Mouse (Mus musculus): Measurements from ENCODE around the gene 1700067P10Rik.

The 1700067P10Rik gene

DNA sequence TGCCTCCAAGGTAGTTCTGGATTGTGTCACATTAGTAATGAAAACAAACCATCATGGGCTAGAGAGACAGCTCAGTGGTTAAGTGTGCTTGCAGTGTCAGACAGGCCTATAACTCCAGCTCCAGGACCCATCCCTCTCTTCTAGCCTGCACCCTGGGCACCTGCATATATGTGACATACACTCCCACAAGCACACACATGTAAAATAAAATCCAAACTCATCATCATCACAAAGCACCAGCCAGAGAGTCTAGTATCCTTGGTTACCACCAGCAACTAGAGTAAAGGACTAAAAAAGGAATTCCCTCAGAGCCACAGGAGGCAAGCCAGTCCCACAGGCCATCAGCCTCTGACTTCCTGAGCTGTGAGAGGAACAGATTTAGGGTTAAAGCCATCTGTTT lies at the start of gene 1700067P10Rik:
TSS of gene 1700067P10Rik (plus strand) at position 301 of the 400 bp plus-strand sequence.
- no peak for DNase-seq (ENCODE audit: low spot score in 2 of 2)

DNA sequence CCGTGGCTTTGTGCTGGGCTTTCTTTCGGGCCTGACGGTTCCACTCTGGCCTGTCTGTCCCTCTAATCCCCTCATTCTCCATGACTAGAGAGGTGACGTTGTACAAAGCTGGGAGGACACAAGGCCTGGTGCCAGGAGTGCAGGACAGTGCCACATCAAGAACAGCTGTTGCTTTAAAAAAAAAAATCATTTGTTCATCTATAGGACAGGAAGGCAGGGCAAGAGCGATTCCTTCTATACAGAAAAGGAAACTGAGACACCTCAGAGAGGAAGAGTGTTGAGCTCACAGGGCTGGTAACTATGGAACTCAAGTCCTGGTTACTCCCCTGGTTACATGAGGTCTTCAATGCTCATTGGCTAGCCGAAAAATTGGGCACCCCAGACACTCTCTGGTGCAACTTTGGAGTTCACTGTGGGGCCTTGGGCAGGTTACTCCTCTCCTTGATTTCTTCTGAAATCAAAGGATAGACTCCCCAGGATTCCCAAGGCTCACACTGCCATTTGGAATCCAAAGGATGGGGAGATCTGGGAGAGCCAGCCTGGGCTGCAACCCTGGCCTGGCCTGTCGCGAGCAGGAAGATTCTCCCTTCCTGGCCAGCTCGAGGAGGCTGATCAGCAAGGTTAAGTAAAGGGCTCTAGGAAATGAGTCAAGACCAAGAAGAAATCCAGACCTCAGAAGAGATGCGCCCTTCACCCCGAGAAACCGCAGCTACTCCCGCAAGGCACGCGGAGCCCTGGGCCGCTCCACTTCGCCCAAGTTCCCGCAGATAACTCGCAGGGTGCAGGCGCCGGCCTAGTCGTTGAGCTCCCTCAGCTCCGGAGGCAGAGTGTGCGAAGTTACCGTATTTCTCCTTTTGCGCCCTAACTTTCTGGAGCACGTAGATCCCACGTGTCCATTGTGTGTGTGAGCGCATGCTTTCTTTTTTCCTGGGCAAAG lies 47.5 kb upstream of the 1700067P10Rik start:
- peak in 1 of 2 experiments; percentile 32 for DNase-seq (ENCODE audit: low spot score in 2 of 2)

DNA sequence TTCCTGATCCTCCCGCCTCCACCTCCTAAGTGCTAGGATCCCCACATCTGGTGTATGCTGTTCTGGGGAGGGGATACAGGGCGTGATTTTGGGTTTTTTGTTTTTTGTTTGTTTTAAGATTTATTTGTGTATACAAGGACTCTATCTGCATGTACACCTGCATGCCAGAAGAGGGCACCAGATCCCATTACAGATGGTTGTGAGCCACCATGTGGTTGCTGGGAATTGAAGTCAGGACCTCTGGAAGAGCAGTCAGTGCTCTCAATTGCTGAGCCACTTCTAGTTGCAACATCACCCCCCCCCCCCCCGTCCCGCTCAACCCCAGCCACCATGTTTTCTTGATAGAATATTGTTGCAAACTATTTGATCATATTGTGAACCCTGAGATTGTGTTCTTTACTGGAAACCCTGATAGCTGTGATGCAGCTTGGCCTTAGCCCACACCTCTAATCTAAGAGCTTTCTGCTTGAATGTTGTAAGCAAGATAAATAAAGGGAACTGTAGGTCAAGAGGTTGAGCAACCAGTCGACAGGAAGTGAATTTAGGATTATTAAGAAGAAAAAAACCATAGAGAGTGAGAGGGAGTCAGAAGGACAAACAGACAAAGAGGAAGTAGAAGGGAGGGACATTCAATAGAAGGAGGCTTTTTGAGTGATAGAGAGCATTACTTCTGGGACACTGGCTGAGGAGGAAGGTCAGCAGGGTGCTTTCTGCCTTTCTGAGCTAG lies 45.8 kb upstream of the 1700067P10Rik start:
- DNase-seq (ENCODE audit: low spot score in 2 of 2), result no peak

DNA sequence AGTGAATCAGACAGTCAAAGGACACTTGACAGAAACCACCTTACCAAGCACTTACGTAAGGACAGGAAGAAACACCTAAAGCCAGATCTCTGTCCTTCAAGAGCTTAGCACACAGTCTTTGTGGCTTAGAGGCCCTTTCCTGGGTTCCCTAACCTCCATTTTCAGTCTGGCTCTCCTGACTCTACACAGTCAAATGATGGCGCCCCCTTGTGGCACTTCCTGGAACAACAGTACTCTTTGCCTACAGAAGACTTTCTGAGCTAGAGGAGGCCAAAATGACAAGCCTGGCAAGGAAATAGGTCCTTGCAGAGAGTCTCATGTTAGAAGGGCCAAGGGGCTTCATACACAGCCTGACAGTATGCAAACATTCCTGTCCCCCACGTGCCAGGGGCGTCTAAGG lies 43.5 kb upstream of the 1700067P10Rik start:
- DNase-seq (ENCODE audit: low spot score in 2 of 2), result peak in 1 of 2 experiments; percentile 23

DNA sequence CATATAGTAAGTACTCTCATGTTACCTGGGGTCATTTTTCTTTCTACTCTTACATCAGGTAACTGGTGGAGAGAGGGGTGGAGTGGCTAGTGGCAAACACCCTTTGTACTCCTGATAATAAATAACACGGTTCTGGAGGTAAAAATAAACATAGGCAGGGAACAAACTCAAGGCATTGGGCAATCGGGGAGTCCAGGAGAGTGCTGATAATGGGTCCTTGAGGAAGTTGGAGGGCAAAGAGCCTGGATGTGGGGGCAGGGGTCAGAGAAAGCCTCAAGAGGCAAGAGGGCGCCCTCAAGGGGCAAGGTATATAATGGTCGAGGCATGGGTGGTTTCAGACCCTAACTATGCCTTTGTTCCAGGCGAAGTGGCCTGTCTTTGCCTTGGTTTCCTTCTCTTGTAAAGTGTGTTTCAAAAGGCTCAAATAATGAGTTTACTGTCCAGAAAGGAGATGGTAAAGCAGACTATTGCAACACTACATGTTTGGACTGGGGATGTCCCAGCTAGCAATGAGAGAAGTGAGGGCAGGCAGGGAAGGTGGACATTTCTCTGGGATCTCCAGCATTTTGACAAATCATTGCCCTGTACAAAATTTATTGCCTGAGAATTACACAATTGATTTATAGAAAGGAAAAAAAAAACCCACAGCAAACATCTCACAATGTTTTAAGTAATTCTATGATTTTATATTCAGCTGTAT lies 37.3 kb upstream of the 1700067P10Rik start:
- DNase-seq (ENCODE audit: low spot score in 2 of 2), result no peak

DNA sequence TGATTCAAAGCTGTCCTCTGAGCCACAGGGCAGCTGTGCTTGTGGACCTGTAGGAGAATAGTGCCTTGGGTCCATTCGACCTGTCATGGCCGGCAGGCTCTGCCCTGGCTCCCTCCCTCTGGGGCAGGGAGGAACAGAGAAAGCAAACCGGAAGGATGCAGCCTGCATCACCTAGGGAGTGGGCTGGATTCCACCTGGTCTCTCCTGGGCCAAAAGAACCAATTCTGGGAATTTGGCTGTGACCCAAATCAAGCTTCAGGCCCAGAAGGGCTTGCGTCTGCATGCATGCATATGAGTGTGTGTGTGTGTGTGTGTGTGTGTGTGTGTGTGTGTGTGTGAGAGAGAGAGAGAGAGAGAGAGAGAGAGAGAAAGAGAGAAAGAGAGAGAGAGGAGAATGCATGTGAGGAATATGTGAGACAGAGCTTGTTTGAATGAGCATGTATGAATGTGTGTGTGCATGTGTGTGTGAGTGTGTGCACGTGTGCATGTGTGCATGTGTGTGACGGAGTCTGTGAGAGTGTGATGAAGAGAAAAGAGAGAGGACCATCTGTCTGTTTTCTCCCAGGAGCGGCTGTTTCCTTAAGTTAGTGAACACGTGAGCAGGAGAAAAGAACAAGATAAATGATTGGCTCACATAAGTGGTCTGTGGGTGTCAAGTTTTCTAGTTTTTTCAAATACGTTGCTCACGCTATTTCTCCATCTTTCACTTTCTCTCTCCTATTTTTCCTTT lies 36.6 kb upstream of the 1700067P10Rik start:
- DNase-seq (ENCODE audit: low spot score in 2 of 2), result no peak

DNA sequence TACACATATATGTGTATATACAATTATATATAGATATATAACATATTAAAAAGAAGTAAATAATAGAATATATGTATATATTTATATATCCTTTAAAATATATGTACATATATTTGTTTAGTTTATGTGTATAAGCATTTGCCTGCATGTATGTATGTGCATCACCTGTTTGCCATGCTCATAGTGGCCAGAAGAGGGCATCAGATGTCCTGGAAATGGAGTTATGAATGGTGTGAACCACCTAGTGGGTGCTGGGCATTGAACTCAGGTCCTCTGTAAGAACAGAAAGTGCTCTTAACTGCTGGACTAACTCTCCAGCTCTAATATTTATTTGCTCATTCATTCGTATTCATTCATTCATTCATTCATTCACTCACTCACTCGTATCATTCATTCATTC lies 35.5 kb upstream of the 1700067P10Rik start:
- no peak for DNase-seq (ENCODE audit: low spot score in 2 of 2)

DNA sequence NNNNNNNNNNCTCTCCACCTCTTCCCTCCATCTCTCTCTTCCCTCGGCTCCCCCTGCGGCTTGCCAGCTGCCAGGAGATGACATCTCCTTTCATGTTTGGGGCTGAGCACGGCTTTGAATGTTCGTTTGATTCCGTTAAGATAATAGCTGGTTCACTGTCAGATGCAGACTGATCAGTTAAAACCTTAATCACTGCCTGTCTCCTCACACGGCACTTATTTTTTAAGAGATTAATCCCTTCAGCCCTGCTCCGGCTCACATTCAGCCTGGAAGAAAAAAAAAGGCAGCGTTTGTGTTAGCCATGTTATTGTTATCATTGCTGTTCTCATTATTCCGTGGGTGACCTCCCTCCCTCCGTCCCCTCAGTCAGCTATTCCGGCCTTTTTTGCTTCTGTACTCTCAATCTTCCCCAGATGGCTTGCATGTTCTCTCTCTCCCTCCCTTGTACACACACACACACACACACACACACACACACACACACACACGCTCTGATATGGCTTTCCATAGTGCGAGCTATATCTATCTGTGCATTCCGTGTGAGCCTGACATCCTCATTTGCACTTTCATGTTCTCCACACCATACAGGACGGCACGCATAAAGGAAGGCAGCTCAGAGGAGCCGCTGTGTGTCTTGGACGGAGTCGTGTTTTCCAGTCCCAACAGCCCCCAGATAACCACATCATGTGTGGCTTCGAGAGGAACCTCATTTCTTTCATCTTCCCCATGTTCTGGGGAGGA lies 33.9 kb upstream of the 1700067P10Rik start:
- DNase-seq (ENCODE audit: low spot score in 2 of 2), result no peak

DNA sequence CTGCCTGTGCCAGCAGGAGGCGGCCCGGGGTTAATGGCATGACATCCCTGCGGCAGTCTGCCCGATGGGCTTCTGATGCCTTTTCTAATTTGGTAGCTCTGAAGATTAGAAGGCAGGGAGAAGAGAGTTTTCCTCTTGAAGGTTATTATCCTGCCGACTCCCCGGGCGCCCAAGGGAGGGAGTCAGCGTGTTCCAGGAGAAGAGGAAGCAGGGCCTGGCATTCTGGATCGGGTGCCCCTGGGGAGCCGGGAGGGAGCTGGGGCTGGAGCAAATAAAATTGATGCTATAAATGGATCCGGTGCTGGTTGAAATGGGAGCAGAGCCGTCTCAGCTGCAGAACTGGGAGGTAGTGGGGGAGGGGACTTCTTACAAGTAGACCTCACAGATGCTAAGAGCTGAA lies 31.7 kb upstream of the 1700067P10Rik start:
- DNase-seq (ENCODE audit: low spot score in 2 of 2), result no peak

DNA sequence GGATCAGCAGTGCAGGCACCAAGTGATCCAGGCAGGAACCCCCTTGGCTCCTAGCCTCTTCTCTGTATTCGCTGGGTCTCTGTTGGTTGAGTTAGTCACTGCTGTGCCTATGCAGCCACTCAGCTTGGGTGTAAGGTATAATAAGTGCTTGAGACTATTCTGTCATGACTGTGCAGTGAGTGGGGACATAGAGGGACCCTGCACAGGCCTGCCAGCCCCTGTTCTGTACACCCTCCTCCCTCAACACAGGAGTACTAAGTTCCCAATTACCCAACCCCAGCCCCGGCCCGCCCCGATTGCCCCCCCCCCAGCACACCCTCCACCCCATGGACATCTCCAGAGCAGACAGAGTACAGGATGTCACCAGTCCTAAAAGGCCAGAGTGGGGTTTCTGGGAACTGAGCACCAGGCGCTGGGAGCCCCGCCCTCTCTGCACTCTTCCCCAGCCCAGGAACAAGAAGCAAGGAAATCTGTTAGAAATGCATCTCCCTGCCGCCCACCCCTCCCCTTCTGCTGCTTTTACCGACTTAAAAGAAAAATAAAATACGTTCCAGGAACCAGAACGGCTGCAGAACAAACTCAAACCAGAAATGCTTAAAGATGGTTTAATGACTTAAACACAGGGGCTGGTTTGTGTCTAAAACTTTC lies 24.8 kb upstream of the 1700067P10Rik start:
- no peak for DNase-seq (ENCODE audit: low spot score in 2 of 2)

DNA sequence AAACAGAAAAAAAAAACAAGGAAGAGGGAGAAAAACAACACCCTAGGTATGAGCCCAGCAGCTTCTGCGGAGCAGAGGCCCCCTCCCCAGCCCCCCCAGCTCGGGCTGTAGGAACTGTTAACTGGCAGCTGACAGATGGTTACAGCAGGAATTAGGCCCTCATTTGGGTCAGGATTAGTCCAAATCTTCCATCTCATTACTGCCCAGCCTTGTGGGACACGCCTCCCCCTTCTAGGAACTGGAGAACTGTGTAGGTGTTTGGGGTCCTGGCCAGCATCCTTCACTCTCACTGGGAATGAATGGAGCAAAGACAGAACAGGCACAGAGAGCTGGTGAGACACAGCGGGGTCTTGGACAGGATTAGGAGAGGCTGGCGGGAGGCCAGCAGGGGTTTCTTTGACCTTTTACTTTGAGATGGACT lies 24.0 kb upstream of the 1700067P10Rik start:
- no peak for DNase-seq (ENCODE audit: low spot score in 2 of 2)

DNA sequence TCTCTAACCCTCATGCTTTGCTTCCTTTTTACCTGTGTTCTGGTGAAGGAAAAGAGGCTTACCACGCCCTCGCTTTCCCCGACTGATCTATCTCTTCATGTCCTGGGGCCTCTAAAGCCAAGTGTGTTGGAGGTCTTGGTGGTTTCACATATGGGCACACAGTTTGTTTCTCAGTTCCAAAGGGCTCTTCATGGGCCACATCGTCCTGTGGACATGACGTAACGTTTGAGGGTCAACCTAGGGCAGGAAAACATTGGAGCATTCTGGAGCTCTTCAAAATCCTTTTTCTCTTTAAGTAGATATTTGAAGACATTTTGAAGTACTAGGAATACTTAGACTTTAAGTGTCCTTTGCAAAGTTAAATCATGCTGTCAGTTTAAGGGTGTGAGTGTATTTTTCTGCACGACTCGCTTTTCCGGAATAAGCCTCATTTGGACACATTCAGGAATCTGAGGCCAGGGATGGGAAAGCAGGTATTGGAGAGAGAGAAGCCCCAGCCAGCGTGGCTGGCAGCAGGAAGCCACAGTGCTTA lies 22.0 kb upstream of the 1700067P10Rik start:
- DNase-seq (ENCODE audit: low spot score in 2 of 2), result no peak

DNA sequence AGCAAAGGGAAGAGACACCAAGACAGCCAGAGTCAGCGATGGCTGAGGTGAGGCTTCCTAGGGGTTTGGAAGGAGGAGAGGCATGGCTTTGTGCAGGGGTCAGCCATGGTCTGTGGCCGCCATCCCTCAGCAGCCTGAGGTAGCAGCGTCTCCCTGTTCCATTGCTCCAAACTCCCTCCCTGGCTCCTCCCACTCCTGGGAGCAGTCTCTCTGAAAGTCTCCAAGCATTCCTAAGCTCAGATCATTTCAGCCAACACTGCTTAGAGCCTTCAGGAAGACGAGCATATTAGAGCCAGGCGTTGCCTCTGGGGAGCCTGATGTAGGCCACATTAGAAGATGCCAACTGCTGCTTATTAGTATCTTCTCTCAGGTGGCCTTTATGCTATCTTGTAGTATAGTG lies 21.4 kb upstream of the 1700067P10Rik start:
- DNase-seq (ENCODE audit: low spot score in 2 of 2), result no peak

DNA sequence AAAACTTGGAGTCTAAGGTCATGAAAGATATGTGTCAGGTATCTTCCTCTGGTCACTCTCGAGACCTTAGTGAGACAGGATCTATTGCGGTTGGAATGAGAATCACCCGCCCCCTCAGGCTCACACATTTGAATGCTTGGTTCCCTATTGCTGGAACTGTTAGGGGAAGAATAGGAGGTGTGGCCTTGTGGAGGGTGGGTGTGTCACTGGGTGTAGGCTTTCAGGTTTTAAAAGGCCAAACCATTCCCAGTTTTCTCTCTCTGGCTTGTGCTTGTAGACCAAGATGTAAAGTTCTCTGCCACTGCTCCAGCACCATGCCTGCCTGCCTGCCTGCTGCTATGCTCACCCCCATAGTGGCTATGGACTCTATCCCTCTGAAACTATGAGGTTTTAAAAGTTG lies 8.5 kb upstream of the 1700067P10Rik start:
- DNase-seq (ENCODE audit: low spot score in 2 of 2), result no peak

DNA sequence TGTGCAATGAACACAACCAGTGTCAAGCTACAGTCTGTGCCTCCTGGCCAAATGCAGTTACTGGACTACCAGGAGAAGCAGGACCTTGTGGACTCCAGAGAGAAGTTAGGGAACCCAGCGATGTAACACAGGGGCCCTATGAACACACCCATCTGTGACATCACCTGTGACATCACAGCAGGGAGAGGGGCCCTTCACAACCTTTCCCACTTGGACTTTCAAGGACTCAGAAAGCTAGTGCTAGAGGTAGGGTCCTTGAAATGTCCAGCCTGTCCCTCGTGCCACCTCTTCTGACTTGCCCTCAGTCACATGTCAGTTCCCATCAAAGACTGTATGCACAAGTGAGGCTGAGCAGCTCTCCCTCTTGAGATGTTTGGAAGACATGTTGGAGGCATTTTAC lies 327 bp downstream of the 1700067P10Rik start:
- no peak for DNase-seq (ENCODE audit: low spot score in 2 of 2)

DNA sequence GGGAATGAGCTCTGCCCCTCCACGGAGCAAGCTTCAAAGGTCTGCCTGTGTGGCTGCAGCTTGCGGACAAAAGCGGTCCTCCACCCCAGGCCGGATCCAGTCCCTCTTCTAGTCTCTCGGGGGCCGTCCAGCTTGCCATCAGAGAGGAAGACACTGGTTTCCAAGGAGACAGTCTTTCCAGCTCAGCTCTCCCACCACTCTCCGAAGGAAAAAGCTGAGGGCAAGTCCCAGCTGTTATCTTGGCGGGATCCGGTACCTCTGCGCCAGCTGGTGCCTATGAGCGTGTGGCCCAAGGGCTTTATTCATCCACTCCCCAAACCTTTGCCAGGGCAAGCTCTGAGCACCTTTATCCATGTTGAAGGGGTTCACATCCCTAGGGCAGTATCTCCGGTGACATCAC lies 1.2 kb downstream of the 1700067P10Rik start:
- no peak for DNase-seq (ENCODE audit: low spot score in 2 of 2)

DNA sequence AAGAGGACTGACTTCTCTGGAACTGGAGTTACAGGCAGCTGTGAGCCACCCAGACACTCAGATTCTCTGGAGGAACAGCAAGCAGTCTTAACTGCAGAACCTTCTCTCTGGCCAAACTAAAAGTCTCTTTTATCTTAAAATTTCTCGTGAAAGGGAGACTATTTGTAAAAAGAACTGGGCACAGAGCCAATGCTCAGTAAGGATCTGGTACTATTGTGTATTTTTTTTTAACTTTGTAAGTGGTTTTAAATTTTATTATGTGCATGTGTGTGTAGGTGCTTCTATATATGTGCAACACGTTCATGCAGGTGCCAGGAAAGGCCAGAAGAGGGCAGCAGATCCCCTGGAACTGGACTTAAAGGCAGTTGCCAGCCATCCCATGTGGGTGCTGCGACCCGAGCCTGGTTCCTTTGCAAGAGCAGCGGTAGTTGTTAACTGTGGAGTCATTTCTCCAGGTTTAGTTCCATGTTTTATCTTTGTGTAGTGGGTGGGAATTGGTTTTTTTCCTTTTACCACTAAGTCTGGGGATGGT lies 4.2 kb downstream of the 1700067P10Rik start:
- no peak for DNase-seq (ENCODE audit: low spot score in 2 of 2)

DNA sequence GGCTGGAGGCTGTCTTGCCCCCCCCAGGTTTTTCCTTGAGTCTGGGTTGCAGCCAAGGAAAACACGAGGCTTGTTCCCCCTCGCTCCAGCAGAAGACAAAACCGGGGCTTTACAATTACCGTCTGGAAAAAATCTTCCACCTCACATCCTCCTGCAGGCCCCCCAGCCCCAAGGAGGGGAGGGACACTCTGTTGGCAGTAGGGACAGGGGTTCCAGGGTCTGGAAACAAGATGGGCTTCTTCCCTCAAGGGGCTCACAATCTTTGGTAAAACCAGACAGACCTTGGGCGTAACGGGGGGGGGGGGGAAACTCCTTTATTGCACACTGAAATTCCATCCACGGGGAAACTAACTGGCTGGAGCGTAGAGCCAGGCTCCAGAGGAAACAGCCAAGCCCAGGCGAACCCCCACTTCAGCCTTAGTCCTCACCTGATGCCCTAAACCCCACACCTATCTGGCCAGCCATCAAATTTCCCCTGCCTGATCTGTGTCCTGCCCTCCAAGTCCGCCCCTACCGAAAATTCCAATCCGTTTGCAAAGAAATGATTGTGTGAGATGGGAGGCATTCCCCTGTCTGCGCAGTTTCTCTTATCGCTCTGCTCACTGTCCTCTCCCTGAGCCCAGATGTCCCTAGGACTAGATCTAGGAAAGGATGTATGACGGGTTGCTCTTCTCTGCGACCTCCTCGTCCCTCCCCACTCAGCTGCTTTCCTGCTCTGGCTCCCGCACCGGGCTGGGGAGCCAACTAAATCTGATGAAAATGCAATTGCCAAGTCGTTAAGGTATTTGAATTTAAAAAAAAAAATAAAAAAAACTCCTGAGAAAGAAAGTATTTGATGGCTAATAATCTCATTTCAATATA lies 5.9 kb downstream of the 1700067P10Rik start:
- no peak for DNase-seq (ENCODE audit: low spot score in 2 of 2)

DNA sequence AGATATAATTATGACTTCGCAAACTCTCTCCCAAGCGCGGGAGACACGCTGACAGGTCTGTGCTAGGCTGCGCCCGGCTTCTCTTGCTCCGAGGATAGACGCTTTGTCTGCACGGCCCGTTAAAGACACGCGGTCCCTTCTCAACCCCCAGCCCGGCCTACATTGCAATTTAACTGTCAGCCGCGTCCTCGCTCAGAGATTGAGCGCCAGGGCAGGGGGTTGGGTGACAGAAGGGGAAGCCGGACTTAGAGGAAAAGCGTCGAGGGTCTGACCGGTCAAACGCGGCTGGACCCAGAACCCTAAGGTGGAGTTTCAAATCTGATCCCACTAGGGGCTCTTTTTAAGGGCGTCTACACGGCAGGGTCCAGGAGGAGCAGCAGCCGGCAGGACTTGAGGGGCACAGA lies 6.6 kb downstream of the 1700067P10Rik start:
- no peak for DNase-seq (ENCODE audit: low spot score in 2 of 2)
